Mouse (Mus musculus): ENCODE data around the gene Ccdc91.

GRCm38 (mm10) chr6:147662610-147663009, 187.0 kb downstream of the Ccdc91 start:
- TF ChIP-seq CTCF (IDR thresholded peaks at IDR 0.05; ENCODE audit: control insufficient read depth, insufficient read depth, insufficient read length) (no peak), USF1 (IDR thresholded peaks at IDR 0.05; ENCODE audit: low read depth) (no peak), CEBPB (IDR thresholded peaks at IDR 0.05; ENCODE audit: low read depth) (no peak), MAX (IDR thresholded peaks at IDR 0.05) (no peak)
